Mouse (Mus musculus): ENCODE measurements around the gene Abca4. TPM values are rescaled to one million over a fixed set of nuclear protein-coding genes. Genes with fewer than 3 reads are reported as not detected.

Abca4 gene
- polyA plus RNA-seq, 1 experiment from 2014 or later = 0.44 TPM

DNA sequence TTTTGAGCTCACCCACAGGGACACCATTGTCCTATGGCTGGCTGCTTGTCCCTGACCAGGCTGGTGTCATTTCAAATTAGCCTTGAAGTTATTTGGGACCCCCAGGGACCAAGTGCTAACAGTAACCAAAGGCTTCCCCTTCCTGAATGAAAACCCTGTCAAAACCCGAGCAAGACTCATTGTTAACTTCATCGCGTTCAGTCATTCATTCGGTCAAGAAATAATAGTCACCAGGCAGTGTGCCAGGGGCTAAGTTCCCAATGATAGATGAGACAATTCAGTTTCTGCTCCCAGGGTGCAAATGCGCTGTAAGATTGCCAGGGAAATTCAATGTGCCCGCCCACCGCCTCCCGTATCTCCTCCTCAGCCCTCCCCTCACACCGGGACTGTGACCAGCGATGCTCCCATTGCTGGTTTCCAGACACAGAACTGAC is 2.0 kb downstream of the Abca4 start:
- H3K27ac ChIP-seq (replicated peaks) = no peak overlapping the region
- WGBS = 36% methylated on average over 10 of the region's 10 CpGs
- ATAC-seq (ENCODE audit: low FRiP score, low TSS enrichment) = no peak

DNA sequence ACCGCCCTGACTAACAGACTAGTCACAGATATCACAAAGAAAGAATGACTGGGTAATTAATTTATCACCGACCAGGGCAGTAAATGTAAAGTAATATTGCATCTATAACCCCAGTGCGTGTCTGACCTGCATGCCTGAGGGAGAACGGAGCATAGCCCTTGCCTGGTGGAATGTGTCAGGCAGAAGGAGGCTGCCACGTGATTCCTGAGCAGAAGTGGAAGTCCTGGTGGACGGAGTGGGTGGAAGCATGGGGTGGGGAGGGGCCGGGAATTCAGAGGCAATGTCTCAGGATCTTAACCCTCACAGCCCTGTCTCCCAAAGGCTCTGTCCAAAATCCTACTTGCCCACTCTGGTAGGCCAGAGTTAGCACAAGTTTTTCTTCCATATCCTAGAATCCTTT is 3.2 kb downstream of the Abca4 start:
- H3K9me3 ChIP-seq (ENCODE audit: control insufficient read depth, low read length) = no peaks in the 10 kb centered on the region
- no peak overlapping the region for H3K4me3 ChIP-seq (ENCODE audit: low read depth, low read length)
- TF ChIP-seq CTCF (IDR thresholded peaks at IDR 0.05; ENCODE audit: low read depth) (peak; percentile 15; the same call in 1 of the 2 replicates), EP300 (optimal IDR thresholded peaks at IDR 0.05) (no peak)
- H3K4me1 ChIP-seq (replicated peaks; ENCODE audit: control insufficient read depth, insufficient read depth) = peaks cover 9% of the 10 kb centered on the region
- no peak overlapping the region for H3K9ac ChIP-seq (ENCODE audit: low read length)
- H3K27me3 ChIP-seq (ENCODE audit: control insufficient read depth, insufficient read depth, low read length) = no peaks in the 10 kb centered on the region
- no peak for DNase-seq (ENCODE audit: low spot score)
- no peak overlapping the region for H3K27ac ChIP-seq (replicated peaks)
- H3K36me3 ChIP-seq (ENCODE audit: control insufficient read depth, insufficient read depth, low read length) = no peaks in the 10 kb centered on the region
- ATAC-seq (ENCODE audit: low FRiP score, low TSS enrichment) = peak; percentile 59
- WGBS = 35% methylated on average over 7 of the region's 7 CpGs
- no peak overlapping the region for H3K4me2 ChIP-seq (replicated peaks; ENCODE audit: low read depth)

More for the DNA sequence above, 2.0 kb downstream of the Abca4 start:
- TF ChIP-seq EP300 (optimal IDR thresholded peaks at IDR 0.05) (no peak), CTCF (IDR thresholded peaks at IDR 0.05; ENCODE audit: low read depth) (no peak)
- Histone ChIP-seq H3K9me3 (ENCODE audit: control insufficient read depth, low read length) (no peaks in the 10 kb centered on the region), H3K4me1 (replicated peaks; ENCODE audit: control insufficient read depth, insufficient read depth) (peaks cover 9% of the 10 kb centered on the region), H3K36me3 (ENCODE audit: control insufficient read depth, insufficient read depth, low read length) (no peaks in the 10 kb centered on the region), H3K4me2 (replicated peaks; ENCODE audit: low read depth) (no peak overlapping the region), H3K27me3 (ENCODE audit: control insufficient read depth, insufficient read depth, low read length) (no peaks in the 10 kb centered on the region), H3K4me3 (ENCODE audit: low read depth, low read length) (no peak overlapping the region), H3K9ac (ENCODE audit: low read length) (no peak overlapping the region)
- DNase-seq (ENCODE audit: low spot score) = no peak

DNA sequence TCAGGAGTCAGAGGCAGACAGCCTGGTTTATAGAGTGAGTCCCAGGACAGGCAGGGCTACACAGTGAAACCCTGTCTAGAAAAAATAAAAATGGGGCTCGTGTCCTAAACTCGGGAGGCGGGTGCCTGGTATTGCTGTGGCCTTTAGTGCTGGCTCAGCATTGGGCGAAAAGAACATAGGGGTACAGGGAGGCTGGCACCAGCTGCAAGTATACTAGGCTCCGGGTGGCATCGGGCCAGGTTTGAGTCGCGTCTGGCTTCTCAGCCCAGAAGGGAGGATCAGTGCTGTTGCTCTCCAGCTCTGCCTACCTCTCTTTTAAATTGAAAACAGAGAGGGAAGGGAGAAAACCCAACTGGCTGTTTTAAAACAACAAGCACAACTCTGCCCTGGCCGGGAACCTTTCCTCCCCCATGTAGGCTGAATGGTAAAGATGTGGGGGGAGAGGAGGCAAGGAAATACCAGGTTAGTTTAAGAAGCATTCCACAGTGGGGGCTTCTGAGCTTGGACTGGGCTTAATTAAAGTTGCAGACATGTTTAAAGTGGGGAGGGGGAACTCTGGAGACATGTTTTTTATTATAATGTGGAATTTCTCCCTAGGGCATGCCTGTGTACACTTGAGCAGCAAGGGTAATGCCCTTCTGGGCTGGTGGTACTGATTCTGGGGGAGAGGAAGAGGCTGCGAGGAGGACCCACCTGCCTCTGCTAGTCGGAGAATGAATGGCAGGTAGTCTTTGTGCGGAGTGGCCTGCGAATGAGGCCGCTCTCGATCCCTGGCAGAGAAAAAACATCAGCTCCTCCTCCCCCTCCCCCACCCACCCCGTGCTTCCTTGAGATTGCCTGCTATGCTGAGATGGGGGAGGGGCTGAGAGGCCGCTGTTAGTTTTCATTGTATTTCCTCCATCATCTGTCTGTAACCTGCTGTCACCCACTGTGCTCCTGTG is 3.9 kb downstream of the Abca4 start:
- peak; percentile 55 for DNase-seq (ENCODE audit: low spot score)
- no peak overlapping the region for H3K4me2 ChIP-seq (replicated peaks; ENCODE audit: low read depth)
- H3K36me3 ChIP-seq (ENCODE audit: control insufficient read depth, insufficient read depth, low read length) = no peaks in the 10 kb centered on the region
- H3K9ac ChIP-seq (ENCODE audit: low read length) = peak overlapping the region; percentile 23; the same call in 1 of the 2 replicates
- ATAC-seq (ENCODE audit: low FRiP score, low TSS enrichment) = no peak; the same call in 1 of the 2 replicates
- H3K4me3 ChIP-seq (ENCODE audit: low read depth, low read length) = no peak overlapping the region
- H3K27ac ChIP-seq (replicated peaks) = peak overlapping the region; percentile 40; the same call in 1 of the 2 replicates
- H3K27me3 ChIP-seq (ENCODE audit: control insufficient read depth, insufficient read depth, low read length) = no peaks in the 10 kb centered on the region
- WGBS = 26% methylated on average over 17 of the region's 17 CpGs
- peaks cover 9% of the 10 kb centered on the region for H3K4me1 ChIP-seq (replicated peaks; ENCODE audit: control insufficient read depth, insufficient read depth)
- no peak for TF ChIP-seq EP300 (optimal IDR thresholded peaks at IDR 0.05)
- no peak for TF ChIP-seq CTCF (IDR thresholded peaks at IDR 0.05; ENCODE audit: low read depth)
- no peaks in the 10 kb centered on the region for H3K9me3 ChIP-seq (ENCODE audit: control insufficient read depth, low read length)

DNA sequence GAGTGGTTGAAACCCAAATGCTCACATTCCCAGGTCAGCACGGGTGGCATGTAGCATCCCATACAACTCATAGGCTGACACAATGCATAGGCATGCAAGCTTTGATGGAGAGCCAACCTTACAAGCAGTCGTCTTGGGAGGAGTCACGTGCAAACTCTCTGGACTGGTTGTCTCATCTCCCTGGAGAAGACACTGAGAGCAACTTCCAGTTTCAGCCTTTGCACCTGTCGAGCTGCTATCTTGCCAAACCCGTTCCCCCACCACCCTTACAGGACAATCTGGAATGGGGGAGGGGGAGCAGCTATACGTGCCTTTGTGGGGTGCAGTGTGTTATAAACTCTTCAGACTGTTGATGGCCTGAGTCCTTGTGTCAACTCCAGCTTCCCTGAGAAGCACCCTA is 4.9 kb downstream of the Abca4 start:
- Histone ChIP-seq H3K4me3 (ENCODE audit: low read depth, low read length) (no peak overlapping the region), H3K36me3 (ENCODE audit: control insufficient read depth, insufficient read depth, low read length) (no peaks in the 10 kb centered on the region), H3K9me3 (ENCODE audit: control insufficient read depth, low read length) (no peaks in the 10 kb centered on the region), H3K4me1 (replicated peaks; ENCODE audit: control insufficient read depth, insufficient read depth) (peaks cover 9% of the 10 kb centered on the region), H3K4me2 (replicated peaks; ENCODE audit: low read depth) (no peak overlapping the region), H3K27ac (replicated peaks) (no peak overlapping the region), H3K9ac (ENCODE audit: low read length) (no peak overlapping the region), H3K27me3 (ENCODE audit: control insufficient read depth, insufficient read depth, low read length) (no peaks in the 10 kb centered on the region)
- DNase-seq (ENCODE audit: low spot score) = no peak
- 40% methylated on average over 6 of the region's 6 CpGs for WGBS
- ATAC-seq (ENCODE audit: low FRiP score, low TSS enrichment) = peak; percentile 40; the same call in 1 of the 2 replicates
- TF ChIP-seq CTCF (IDR thresholded peaks at IDR 0.05; ENCODE audit: low read depth) = no peak
- peak; percentile 86 for TF ChIP-seq EP300 (optimal IDR thresholded peaks at IDR 0.05)

DNA sequence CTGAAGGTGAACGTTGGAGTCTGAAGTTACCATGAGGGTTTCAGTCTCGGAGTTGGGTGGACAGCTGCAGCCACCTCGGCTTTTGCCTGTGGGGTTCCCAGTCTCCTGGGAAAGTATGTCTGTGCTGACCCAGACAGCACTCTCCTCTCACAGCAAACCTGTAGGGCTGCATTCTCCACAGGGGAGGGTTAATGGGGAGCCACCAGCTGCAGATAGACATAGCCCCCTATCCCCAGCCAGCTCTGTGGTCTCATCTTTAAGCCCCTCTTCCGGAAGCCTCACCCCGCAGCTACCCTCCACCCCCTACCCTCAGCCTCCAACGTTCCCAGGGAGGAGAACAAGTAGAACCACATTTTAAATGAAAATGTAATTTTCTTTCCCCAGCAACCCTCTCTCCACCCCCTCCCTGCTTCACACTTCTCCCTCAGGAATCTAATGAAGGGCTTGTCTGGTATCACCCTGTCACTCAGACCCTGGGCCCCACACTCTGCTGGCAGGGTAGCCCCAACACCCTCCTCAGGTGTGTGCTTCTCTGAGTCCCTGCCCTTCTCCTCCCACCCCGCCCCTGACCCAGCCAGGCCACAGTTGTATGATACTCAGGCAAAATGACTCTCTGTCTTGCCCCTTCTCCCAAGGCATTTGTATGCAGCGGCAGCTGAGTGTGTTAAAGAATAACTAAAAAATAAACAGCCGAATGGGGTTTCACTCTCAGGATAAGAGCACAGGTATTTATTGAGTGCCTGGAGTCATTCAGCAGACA is 14.4 kb downstream of the Abca4 start:
- no peak for TF ChIP-seq CTCF (IDR thresholded peaks at IDR 0.05; ENCODE audit: low read depth)
- TF ChIP-seq EP300 (optimal IDR thresholded peaks at IDR 0.05) = no peak
- Histone ChIP-seq H3K9ac (ENCODE audit: low read length) (no peak overlapping the region), H3K9me3 (ENCODE audit: control insufficient read depth, low read length) (no peaks in the 10 kb centered on the region), H3K4me3 (ENCODE audit: low read depth, low read length) (no peak overlapping the region), H3K36me3 (ENCODE audit: control insufficient read depth, insufficient read depth, low read length) (no peaks in the 10 kb centered on the region), H3K4me1 (replicated peaks; ENCODE audit: control insufficient read depth, insufficient read depth) (no peaks in the 10 kb centered on the region), H3K27ac (replicated peaks) (no peak overlapping the region), H3K4me2 (replicated peaks; ENCODE audit: low read depth) (no peak overlapping the region), H3K27me3 (ENCODE audit: control insufficient read depth, insufficient read depth, low read length) (no peaks in the 10 kb centered on the region)
- ATAC-seq (ENCODE audit: low FRiP score, low TSS enrichment) (peak; percentile 47; the same call in 1 of the 2 replicates), DNase-seq (ENCODE audit: low spot score) (no peak)
- 40% methylated on average over 9 of the region's 9 CpGs for WGBS
